Mouse (Mus musculus) small intestine, adult 10 weeks (tissue): ENCODE data around the gene Hmox2. TPM values are rescaled to one million over a fixed set of nuclear protein-coding genes. Genes with fewer than 3 reads are reported as not detected.

Source experiments
- polyA plus RNA-seq: library from polyadenylated mRNA; stranded (reverse); fragments of 350-450 nt; fragmentation: Illumina TruSeq; extraction: RNeasy Lipid Tissue Mini Kit (QIAGEN cat#74804); gene quantifications from one replicate; pipeline ENCODE4 v1.2.3, GENCODE M21; 2014; ENCODE audit warnings: low replicate concordance

Hmox2 gene
- polyA plus RNA-seq: 47.3 TPM

GRCm38 (mm10) chr16:4725780-4726527 is at the start of gene Hmox2:
Gene Hmox2 (plus strand): TSS chr16:4726361.

DNA sequence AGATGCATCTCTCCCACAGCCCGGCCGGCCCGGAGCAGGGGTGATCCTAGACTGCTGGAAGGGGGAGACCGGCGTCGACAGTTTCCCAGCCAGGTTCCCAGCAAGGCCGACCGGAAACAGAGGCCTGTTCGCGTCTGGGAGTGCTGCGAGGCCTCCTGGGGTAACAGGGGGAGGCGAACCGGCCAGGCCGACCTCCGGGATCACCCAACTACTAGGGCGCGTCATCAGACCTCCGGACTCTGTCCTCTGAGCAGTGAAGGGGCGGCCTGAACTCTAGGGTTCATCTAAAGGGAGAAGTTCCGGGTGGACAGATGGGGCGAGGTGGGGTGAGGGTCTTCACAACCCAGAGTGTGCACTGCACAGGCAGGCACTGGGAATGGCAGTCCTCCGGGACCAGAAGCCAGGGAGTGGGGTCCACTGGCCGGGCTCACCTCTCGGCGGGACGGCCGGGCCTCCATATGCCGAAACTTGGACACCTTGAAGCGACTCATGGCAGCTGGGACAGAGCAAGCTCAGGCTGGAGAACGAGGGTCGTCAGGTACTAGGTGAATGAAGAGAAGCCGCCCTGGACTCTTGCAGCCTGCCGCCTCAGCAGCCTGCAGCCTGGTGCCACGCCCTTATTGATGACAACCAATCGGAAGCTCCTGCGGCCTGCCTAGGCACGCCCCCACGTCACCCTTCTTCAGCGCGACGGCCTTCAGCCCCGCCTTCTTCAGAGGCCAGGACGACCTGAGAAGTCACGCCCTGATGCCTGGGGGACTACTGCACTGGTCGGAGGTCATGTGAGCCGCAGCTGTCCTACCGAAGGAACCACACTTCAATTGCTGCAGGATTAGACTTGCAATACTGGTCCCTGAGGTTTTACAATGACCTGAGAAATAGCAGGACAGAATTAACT is 46.8 kb upstream of the Hmox2 start, which contains the start of gene Coro7:
Gene Coro7 (minus strand): TSS at position 657 of the 898 bp plus-strand sequence.

DNA sequence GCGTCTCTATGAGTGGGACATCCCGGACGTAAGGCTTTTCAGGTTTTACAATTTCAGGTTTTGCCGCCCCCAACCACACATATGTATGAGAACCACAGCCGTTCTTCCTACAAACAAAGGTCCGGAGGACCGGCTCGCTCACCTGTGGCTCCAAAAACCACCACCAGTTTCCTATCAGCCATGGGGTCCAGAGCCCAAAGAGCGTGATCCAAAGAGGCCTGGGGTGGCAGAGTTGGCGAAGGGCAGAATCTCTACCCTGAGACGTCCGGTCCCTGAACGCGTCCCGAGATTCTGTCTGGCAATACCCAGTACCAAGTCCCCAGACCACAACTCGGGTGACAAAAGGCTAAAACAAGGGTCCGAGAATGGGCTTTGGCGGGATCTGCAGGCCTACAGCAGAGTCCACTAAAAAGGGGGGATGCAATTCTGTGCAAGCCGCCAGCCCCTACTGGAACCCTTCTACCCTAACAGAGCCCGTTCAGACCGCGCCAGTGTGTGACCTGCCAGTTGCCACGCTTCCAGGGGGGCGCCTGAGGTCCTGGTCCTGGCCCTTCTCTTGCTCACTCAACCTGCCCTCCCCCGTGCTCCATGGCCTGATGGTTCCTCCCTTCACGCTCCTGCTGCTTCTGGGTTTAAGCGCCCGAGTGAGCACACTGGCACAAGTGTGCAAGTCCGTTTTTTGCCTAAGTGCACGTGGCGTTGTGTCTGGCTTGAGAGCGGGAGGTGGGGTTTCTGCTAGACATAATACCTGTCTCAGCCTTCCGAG is 7.2 kb upstream of the Hmox2 start, which contains the start of gene Nmral1:
Gene Nmral1 (minus strand): TSS at position 604 of the 766 bp plus-strand sequence.

GRCm38 (mm10) chr16:4789810-4790559 is 63.8 kb downstream of the Hmox2 start, which contains the start of gene Cdip1:
Gene Cdip1 (minus strand): TSS chr16:4790292.

Other genes with a start within 250 kb of the Hmox2 start
- 1.8 TPM for gene Srl, start 184.5 kb upstream of the Hmox2 start, polyA plus RNA-seq
- 2.0 TPM for gene Tfap4, start 166.5 kb upstream of the Hmox2 start, polyA plus RNA-seq
- 0.56 TPM for gene Glis2, start 131.6 kb upstream of the Hmox2 start, polyA plus RNA-seq
- gene Pam16, start 101.4 kb upstream of the Hmox2 start, polyA plus RNA-seq: 8.9 TPM
- gene Vasn, start 86.4 kb upstream of the Hmox2 start, polyA plus RNA-seq: 0.48 TPM
- 18.0 TPM for gene Dnaja3, start 86.4 kb upstream of the Hmox2 start, polyA plus RNA-seq
- gene Coro7, start 46.6 kb upstream of the Hmox2 start, polyA plus RNA-seq: 1.3 TPM
- gene Nmral1, start 7.0 kb upstream of the Hmox2 start, polyA plus RNA-seq: 0.71 TPM
- gene Cdip1, start 63.9 kb downstream of the Hmox2 start, polyA plus RNA-seq: 40.1 TPM
- gene 4930562C15Rik, start 109.1 kb downstream of the Hmox2 start, polyA plus RNA-seq: not detected
- gene Ubald1, start 154.0 kb downstream of the Hmox2 start, polyA plus RNA-seq: 0.22 TPM
- 4.9 TPM for gene Mgrn1, start 159.9 kb downstream of the Hmox2 start, polyA plus RNA-seq
- 2.7 TPM for gene Nudt16l1, start 212.4 kb downstream of the Hmox2 start, polyA plus RNA-seq
- 2.9 TPM for gene Anks3, start 237.8 kb downstream of the Hmox2 start, polyA plus RNA-seq